Mouse (Mus musculus): ENCODE measurements around the gene Zfhx3.
A peak's percentile ranks its signal among the peaks of the same experiment; 100 is the strongest.

Zfhx3 gene

DNA sequence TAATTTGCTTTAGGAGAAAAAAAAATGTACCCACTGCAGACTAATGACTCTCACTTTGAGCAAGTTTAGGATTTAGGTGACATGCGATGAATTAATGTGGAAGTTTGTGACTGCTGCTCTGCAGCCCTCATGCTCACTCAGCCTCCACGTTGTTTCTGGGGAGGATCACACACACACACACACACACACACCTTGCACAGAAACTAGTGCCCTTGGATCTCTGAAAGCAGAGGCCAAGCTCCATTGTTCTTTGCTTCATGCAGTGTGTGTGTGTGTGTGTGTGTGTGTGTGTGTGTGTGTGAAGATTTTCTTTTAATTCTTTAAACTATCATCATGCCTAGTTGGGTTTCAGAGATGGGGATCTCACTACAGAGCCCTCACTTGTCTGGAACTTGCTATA, 1020.7 kb downstream of the Zfhx3 start:
- no peak for DNase-seq

DNA sequence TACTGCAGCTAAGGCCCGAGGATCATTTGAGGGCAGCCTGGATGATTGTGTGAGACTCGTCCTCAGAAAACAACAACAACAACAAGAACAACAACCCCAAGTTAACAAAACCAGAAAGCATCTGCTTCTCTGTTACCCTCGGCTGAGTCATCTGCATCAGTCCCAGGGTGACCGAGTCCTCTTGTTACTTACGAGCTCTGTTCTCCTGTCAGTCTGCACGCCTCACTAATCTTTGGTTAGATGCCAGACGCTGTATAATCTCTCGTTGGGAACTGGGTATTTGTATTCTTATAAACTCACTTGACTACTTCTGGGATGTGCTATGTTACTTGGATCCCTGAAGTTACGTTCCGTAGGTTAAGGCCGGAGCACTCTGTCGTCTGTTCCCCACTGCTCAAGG, 1023.6 kb downstream of the Zfhx3 start:
- DNase-seq, result no peak

DNA sequence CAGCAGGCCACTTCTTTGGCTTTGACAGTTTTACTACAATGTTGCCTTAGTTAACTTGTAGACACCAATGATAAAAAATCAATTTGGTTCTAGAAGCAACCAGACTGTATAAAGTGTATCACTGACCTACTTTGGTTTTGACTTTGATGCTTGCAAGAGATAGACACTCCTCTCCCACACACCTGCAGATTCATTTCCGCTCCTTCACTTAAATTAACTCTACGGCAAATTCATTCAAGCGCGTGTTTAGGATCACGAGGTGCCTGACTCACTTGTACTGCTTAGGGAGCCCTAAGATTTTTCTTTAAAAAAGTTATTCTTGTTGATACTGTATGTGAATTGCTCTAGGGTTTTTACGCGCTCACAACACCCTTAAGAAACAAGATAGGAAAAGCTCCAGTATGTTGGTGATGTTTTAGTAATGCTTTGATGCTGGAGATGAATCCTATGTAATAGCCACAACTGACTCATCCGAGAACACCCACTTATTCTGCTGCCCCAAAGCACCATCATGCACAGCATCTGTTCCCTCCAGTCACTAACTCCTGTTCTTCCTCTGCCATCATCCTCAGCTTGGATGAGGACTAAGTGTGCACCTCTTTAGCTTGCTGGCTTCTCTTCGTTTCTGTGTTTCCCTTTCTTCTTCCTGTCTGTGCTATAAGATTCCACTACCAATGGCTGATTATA, 1031.3 kb downstream of the Zfhx3 start:
- peak in 1 of 2 experiments; percentile 26 for DNase-seq

DNA sequence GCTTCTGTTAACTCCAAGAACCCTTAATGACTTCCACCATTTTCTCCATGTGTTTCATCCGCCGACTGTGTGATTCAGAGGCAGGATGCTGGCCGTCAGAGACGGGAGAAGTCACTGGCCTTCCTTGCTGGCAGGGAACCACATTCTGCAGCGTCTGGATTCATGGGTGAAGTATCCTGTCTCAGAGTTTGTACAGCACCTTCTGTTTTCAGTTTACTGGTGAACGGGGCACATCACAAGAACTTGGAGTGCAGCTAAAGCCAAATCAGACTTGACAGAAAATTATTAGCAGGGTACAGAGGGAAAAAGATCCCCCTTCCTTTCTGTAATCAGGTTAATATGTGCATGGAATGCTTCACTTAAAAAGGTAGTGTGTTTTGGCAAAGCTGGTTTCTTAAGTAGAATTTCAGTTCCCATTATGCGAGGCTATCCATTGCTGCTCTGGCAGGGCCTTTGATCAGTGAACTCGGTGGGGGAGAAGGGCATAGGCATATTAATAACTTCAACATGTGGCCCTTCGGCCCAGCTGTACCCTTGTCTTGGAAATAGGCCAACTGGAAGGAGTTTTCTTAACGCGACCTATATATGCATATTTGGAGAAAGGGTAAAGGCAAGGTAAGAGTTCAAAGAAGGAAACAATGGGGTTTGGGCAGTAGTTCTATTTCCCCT, 1035.4 kb downstream of the Zfhx3 start:
- no peak for DNase-seq

DNA sequence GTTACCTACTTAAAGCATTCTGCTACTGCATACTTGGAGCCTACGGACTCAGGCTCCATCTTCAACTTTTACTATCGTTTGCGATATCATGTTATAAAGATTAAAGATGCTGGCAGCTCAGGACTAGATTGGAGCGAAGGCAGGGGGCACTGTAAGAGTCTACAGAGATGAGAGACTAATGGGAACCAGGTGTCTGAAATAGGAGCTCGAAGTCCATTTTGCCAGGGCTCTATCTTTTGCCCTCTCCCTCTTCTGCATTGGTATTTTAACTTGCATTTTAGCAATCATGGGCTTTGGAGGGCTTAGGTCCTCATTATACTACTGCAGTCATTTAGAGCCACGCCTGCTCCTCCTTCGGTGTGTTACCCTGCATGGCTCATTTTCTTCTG, 1035.9 kb downstream of the Zfhx3 start:
- no peak for DNase-seq

DNA sequence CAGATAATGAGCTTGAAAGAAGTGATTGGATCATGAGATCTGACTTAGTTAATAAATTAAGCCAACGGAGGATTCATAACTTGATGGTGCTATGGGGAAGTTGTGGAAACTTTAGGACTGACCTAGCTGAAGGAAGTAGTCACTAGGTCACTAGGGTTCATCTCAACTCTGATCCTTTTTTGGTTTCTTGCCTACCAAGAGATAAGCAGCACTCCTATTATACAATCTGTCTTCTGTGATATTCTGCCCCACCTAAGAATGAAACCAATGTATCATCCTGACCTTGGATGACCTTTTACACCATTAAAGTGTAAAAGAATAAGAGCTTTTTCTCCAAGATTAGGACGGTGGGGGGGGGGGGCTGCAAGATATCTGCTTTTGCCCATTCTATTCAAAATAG, 1042.5 kb downstream of the Zfhx3 start:
- DNase-seq, result no peak

DNA sequence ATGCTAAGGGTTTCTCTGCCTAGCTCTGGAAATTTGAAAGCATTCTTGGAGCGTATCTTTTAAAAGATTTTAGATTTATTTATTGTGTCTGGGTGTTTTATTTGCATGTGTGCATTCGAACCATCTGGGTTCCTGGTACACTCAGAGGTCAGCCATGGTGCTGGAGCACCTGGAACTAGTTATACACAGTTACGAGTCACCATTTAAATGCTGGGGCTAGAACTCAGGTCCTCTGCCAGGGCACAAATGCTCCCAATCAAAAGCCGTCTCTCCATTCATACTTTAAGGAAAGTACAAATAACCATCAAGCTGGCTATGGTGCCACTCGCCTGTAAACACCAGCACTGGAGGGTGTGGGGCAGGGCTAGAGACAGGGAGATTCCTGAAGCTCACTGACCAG, 1047.4 kb downstream of the Zfhx3 start:
- DNase-seq, result no peak

DNA sequence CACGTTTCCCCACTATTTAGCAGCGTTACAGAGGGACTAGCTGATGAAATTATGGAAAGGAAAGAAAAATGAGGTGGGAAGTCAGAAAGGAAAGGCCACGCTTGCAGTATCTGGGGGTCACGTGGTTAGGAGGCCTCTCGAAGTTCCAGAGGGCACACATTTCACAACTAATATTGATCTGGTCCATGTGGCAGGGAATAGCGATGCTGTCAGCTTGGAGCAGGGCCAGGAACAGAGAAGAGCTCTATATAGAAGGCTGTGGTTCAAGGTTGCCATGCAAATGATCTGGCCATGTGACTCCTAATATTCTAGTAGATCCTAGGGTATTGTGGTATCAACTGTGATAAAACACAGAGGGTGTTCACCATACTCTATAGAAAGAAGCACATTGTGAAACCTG, 1048.1 kb downstream of the Zfhx3 start:
- no peak for DNase-seq

DNA sequence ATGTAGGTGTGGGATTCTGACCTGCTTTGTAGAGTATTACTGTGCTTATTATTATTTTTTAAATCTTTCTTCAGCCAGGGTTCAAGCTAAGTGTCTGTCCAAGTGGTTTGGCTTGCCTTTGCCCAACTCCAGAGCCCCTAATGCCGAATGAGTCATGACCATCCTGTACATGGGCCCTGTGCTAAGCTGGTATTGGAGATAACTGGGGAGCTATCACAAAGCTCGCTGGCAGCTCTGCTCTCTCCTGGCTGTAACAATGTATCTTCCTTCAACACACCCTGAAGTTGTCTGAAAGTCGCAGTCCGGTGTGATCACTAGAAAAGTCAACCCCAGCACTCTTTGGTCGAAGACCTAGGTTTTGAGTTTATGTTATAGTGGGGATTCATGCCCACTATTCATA, 1049.0 kb downstream of the Zfhx3 start:
- DNase-seq, result no peak

DNA sequence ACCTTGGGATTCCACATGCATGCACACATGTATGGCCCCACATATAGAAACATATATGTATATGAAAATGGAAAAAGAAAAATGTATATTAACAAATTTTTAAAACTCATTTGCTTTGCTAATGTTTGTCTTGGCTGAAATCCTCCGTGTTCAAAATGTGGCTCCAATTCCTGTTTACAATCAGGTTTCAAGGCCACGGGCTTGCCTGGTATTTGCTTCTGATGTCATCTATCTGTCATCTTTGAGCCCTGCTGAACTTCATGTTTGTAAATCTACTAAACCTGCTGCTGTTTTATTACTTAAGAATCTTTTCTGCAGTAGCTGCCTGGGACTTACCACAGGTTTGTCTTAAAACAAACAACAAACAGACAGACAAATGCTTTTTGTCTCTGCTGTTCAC, 1051.3 kb downstream of the Zfhx3 start:
- DNase-seq, result no peak

DNA sequence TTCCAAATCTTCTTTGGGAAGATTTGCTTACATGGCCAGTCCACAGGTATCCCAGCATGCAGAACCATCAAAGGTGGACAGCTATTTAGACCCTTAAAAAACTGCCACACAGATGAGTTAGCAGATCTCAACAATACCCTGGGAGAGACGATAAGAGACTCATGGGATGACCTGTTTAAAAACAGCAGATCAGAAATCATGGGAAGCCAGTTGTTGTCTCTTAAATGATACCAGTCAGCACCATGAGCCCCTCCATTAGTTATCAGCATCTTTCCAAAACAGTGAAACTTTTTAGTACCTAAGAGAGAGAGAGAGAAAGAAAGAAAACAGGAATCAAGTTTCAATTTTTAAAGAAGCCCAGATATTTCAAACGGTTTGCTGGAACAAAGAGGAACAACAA, 1051.7 kb downstream of the Zfhx3 start:
- no peak for DNase-seq

DNA sequence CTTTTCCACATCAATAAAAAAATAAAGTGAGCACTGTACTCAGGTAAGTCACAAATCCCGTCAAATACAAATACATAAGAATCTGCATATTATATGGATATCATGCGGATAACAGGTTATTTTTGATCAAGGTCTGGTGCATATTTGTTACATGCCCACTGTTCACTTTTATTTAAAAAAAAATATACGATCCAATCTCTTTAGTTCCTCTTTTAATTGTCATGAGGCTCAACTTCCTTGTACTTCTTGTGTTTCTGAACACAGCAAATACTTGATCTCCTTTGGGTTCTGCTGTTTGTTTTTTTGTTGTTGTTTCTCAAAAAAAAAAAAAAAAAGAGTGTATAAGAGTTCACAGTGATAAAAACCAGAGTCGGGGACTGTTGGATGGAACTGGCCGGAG, 1052.4 kb downstream of the Zfhx3 start:
- no peak for DNase-seq

DNA sequence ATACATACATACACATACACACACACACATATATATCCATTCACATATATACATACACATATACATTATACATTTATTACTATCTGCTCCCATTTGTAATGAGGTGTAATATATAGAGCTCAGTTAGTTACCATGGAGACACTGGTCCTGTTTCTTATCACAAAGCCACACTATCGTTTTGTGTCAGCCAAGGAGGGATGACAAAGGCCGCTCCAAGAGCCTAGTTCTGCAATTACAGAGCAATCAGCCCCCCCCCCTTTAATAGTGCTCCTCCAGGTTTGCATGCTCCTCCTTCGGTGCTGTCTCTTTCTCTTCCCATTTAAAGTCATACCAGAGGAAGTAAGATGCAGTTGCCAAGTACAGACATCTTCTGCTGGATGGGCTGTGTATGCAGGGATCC, 1054.9 kb downstream of the Zfhx3 start:
- no peak for DNase-seq

DNA sequence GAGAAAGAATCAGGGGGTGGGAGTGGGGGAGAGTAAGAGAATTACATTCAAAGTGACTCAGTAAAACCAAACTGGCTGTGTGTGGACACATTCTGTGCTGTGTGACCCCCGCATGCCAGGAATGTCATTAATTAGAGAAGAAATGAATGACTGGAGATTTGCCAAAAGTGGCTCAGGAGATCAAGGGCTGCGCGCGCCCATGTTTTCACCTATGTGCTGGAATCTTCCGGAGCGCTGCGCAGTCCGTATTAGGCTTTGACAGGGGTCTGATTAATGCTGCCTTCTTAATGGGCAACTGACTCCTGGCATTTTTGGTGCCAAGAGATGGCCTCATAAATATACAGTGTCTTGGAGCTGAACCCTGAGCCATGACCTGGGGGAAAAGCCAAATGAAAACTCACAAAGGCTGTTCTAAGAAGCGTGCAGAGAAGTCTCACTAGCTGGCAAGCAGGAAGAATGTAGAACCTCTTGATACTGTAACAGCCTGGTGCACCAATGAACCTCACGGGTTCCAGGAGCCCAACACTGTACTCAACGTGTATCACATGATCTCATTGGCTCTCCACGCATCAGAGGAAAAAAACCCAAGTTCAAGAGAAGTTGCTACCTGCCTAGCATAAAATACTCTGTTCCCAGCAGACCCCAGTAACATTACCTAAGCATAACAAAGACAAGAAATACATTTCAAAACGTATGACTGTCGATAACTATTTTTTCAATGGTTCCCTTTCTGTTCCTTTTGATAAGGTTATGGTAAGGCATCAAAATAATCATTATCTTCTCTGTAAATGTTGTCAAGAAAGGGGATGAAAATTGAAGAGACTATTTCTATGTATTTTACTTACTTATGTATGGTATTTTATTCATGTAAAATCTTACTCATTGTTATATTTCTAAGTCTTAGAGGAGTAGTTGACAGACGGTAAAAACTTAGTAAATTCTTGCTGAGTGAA, 1057.1 kb downstream of the Zfhx3 start:
- no peak for DNase-seq

DNA sequence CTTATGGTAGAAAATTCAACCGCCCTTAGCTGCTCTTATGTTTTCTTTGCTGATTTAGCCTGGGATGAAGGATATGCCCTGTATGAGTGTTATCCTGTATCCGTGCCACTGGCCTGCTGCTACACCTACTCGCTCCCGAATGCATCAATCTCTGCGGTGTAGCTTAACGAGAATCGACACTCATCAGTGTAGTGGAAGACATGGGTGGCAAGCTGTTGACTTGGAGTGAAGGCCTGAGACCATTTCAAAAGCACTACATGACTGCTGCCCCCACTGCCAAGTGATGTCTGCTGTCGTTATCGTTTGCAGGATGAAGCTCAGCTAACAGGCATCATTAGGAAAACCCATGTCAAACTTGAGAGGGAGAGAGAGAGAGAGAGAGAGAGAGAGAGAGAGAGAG, 1058.6 kb downstream of the Zfhx3 start:
- no peak for DNase-seq

DNA sequence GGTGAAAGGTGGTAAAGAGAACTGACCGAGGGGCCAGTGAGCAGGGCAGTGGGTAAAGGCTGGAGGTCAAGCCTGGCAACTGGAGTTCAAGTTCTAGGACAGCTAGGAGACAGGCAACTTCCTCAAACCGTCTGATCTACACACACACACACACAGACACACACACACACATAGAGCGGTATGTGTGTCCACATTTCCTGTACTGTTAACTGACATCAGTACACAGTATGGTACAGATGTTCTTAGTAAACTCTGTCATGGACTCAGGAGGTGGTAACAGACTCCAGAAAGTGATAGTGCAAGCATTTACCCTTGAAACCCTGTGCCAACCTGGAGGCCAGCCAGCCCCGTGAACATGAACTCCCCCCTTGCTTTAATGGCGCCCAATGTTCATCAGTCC, 1059.5 kb downstream of the Zfhx3 start:
- no peak for DNase-seq

DNA sequence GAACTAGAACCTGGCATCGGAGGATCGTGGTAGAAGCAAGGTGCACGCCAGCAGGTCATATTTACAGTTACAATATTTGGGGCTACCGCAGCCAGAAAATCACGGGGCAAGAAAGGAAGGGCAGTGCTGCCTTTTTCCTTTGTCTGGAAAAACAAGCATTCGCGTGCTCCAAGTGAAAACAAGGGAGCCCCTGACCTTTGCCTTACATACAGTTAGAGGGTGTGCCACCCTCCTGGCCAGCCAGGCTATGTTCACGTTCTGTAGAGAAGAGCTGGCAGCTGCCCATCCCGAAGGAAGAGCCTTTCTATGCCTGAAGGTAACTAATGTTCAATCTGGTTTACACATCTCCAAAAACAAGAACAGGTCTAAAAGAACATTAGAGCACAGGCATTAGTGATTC, 1064.5 kb downstream of the Zfhx3 start:
- no peak for DNase-seq

Measured in thymus, postnatal 36 days (tissue).